Mouse (Mus musculus) embryonic facial prominence, embryonic 15.5 days (tissue): ENCODE measurements around the gene Flt4. TPM values are rescaled to one million over a fixed set of nuclear protein-coding genes. Genes with fewer than 3 reads are reported as not detected.
"Not testable (repeated sequence)": the region's sequence is repeated elsewhere in the genome, so short reads cannot be mapped to it uniquely, and the experiment has no call there.

Experiments
- ATAC-seq: fragments of 200-750 bp; cut with Nextera tagmentation; 2 replicates; pipeline ENCODE4 v1.8.0; 2017; ENCODE audit warnings: low read depth, moderate TSS enrichment; ENCODE audit not compliant: insufficient number of reproducible peaks, low FRiP score, low TSS enrichment
- H3K27ac ChIP-seq: fragments of 300-500 bp; sonication (generic); replicated peaks from 2 replicates; pipeline ENCODE4 v1.5.1; 2015; ENCODE audit warnings: mild to moderate bottlenecking, inconsistent platforms
- H3K27me3 ChIP-seq: fragments of 300-500 bp; sonication (generic); 2 replicates; pipeline ENCODE4 v1.6.1; 2015; ENCODE audit warnings: inconsistent platforms
- H3K36me3 ChIP-seq: fragments of 300-500 bp; sonication (generic); 2 replicates; pipeline ENCODE4 v1.6.1; 2015; ENCODE audit warnings: mild to moderate bottlenecking, inconsistent platforms
- H3K4me1 ChIP-seq: fragments of 300-500 bp; sonication (generic); 2 replicates; pipeline ENCODE4 v1.6.1; 2015; ENCODE audit warnings: inconsistent platforms
- H3K4me2 ChIP-seq: fragments of 300-500 bp; sonication (generic); replicated peaks from 2 replicates; pipeline ENCODE4 v1.6.1; 2015; ENCODE audit warnings: mild to moderate bottlenecking, inconsistent platforms
- H3K4me3 ChIP-seq: fragments of 300-500 bp; sonication (generic); replicated peaks from 2 replicates; pipeline ENCODE4 v1.5.1; 2015; ENCODE audit warnings: mild to moderate bottlenecking, inconsistent platforms
- H3K9ac ChIP-seq: fragments of 300-500 bp; sonication (generic); 2 replicates; pipeline ENCODE4 v1.6.1; 2015; ENCODE audit warnings: inconsistent platforms
- H3K9me3 ChIP-seq: fragments of 300-500 bp; sonication (generic); replicated peaks from 2 replicates; pipeline ENCODE4 v1.6.1; 2016; ENCODE audit warnings: inconsistent platforms
- WGBS: fragments of 180-500 bp; shearing (Covaris S2); methylation state at CpG from one replicate; pipeline ENCODE4 v1.1.7; 2015; 5-methylcytosine and 5-hydroxymethylcytosine counted together
- polyA plus RNA-seq: library from polyadenylated mRNA; unstranded; fragments of >200 nt; fragmentation: Nextera tagmentation; extraction: Ambion mirVana; gene quantifications from 2 replicates; pipeline ENCODE4 v1.2.1, GENCODE M21; 2015

The Flt4 gene
- 5.5 and 5.9 TPM in 2 replicates for polyA plus RNA-seq

DNA sequence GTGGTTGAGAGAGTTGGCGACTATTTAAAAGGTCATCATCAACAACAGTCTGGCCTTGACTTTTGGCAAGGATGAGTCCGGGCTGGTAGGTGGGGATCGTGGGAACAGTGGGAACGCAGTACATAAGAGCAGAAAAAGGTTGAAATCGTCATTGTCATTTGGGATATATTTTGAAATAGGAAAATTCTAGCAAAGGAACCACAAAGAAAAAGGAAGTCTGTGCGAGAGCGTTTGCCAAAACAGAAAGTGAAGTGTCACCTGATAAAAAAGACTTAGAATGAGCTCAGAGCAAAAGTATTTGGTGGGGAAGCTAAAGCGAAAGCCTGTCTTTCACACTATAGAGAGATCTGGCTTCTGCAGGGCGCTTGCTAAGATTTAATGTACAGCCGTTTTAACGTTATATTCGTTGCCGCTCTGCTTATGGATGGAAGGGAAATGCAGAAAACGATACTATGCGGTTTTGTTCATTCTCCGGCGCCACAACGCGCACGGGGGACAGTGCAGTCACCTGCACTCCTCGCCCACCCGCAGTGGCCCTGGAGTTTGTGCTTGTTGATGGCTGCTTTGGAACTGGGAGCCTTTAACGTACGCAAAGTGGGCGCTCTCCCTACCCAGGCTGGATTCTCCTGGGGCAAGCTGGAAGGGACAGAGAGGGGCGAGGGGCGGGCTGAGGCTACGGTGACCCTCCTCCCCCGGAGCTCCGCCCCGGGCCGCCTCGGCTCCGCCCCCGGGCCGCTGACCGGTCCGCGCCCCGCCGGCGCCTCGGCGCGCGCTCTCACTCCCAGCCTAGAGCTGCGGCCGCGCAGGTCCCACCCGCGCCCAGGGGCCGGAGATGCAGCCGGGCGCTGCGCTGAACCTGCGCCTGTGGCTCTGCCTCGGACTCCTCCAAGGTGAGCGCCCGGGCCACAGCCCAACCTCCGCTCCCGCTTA is at the start of gene Flt4:
Flt4 (plus strand) TSS at position 326 of the 930 bp plus-strand sequence.
- peak; percentile 68 for ATAC-seq
- H3K27ac ChIP-seq = not testable (repeated sequence)

DNA sequence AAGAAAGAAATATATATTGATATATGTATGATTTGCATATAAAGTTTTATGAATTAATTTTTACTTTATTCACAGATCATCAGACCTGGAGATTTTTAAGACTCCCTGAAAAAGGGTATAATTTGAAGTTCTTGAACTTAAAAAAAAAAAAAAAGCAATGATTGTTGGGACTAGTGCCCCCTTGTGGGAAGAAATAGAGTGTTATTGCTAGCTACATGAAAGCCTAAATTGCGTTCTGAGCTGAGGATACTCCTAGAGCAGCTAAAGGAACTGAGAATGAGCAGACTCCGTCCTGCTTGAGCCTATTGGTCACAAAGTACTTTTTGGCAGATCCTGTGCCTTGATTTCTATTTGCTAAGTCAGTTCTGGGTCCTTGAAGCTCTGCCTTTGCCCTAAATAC is 34.0 kb upstream of the Flt4 start:
- 29% methylated on average over 2 of the region's 2 CpGs for WGBS
- H3K4me3 ChIP-seq, H3K36me3 ChIP-seq, H3K9me3 ChIP-seq, ATAC-seq, H3K4me2 ChIP-seq, H3K4me1 ChIP-seq, H3K9ac ChIP-seq, H3K27ac ChIP-seq, H3K27me3 ChIP-seq: not testable (repeated sequence)

More for the DNA sequence above, at the start of gene Flt4:
- Histone ChIP-seq H3K4me3 (peak within 1 kb of the TSS; percentile 45), H3K4me2 (peak within 1 kb of the TSS; percentile 73), H3K27me3 (peaks cover 51% of the 10 kb centered on the region)
- 4% methylated on average over 59 of the region's 61 CpGs for WGBS
- H3K9me3 ChIP-seq, H3K36me3 ChIP-seq, H3K9ac ChIP-seq, H3K4me1 ChIP-seq: not testable (repeated sequence)

DNA sequence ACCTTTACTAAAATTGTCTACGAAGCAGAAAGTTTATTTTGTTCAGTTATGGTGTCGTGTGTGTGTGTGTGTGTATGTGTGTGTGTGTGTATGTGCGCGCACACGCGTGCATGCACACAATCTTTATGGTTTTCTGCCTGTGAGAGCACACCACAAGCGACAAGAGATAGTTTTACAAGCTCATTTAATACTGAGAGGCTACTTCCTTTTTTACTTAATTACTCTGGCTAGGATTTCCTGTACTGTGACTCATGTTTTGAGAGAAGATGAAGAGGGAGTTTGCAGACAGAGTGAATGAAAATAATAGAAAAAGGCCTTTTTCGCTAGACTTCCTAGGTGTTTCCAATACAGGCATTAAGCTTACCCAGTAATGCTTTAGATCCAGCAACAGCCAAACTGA is 28.6 kb upstream of the Flt4 start:
- H3K27me3 ChIP-seq, H3K36me3 ChIP-seq, H3K27ac ChIP-seq, H3K9ac ChIP-seq, H3K4me1 ChIP-seq, H3K4me3 ChIP-seq, H3K9me3 ChIP-seq, ATAC-seq, H3K4me2 ChIP-seq: not testable (repeated sequence)
- WGBS = 80% methylated on average over 8 of the region's 8 CpGs

DNA sequence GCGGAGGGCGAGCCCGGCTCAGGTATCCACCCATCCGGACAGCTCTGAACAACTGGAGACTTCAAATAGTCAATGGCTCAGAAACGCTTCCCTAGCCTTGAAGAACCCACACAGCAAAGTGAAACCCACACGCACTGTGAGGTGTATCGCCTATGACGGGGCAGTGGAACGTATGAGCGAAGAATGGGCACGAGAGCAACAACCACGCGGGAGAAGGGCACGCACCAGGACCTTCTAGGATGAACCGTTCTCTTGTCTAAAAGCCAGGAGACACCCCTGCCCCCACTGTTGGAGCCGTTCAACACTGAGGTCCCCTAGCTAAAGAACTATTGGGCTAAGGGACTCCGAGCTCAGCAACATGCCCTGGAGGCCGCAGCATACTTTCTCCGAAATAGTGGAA is 18.9 kb upstream of the Flt4 start:
- Histone ChIP-seq H3K4me1 (no peaks in the 10 kb centered on the region), H3K27ac (no peak overlapping the region), H3K36me3 (no peaks in the 10 kb centered on the region), H3K9ac (no peak overlapping the region), H3K9me3 (no peaks in the 10 kb centered on the region), H3K4me3 (no peak overlapping the region), H3K27me3 (no peaks in the 10 kb centered on the region), H3K4me2 (no peak overlapping the region)
- ATAC-seq = no peak
- WGBS = 88% methylated on average over 19 of the region's 19 CpGs

DNA sequence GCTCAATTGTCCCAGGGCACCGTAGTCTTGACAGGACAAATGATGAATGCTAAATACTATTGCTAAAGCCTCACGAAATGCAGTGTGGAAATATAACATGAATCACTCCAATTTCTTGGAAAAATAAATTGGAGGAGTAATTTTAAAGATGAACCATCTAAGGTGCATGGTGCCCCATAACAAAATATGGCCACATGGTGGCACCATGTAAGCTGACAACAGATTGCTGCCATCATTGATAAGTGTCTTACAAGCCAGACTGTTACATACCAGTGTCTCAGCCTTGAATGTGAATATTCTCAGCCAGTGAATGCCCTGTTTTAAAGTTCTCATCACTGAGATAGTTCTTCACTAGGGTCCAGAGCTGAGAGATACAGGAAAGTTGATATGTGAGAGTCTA is 11.9 kb upstream of the Flt4 start:
- H3K4me3 ChIP-seq, ATAC-seq, H3K4me1 ChIP-seq, H3K4me2 ChIP-seq, H3K27ac ChIP-seq, H3K36me3 ChIP-seq, H3K9ac ChIP-seq, H3K9me3 ChIP-seq, H3K27me3 ChIP-seq: not testable (repeated sequence)
- 75% methylated on average over 2 of the region's 2 CpGs for WGBS

DNA sequence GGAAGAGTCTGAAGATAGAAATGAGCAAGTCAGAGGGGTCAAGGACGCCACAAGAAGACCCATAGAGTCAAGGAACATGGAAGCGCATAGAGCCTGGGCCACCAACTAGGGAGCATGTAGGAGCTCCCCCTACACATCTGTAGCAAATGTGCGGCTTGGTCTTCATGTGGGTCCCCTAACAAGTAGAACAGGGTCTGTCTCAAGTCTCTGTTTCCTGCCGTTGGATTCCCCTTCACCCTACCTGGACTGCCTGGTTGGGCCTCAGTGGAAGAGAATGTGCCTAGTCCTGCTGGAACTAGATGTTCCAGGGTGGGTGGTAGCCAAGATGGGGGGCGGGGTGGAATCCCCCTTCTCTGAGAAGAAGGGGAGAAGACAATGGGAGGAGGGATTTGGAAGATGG is 757 bp upstream of the Flt4 start:
- 79% methylated on average over 5 of the region's 5 CpGs for WGBS
- H3K36me3 ChIP-seq, H3K4me1 ChIP-seq, H3K9me3 ChIP-seq, ATAC-seq, H3K27ac ChIP-seq, H3K4me2 ChIP-seq, H3K9ac ChIP-seq, H3K4me3 ChIP-seq: not testable (repeated sequence)
- peaks cover 42% of the 10 kb centered on the region for H3K27me3 ChIP-seq

DNA sequence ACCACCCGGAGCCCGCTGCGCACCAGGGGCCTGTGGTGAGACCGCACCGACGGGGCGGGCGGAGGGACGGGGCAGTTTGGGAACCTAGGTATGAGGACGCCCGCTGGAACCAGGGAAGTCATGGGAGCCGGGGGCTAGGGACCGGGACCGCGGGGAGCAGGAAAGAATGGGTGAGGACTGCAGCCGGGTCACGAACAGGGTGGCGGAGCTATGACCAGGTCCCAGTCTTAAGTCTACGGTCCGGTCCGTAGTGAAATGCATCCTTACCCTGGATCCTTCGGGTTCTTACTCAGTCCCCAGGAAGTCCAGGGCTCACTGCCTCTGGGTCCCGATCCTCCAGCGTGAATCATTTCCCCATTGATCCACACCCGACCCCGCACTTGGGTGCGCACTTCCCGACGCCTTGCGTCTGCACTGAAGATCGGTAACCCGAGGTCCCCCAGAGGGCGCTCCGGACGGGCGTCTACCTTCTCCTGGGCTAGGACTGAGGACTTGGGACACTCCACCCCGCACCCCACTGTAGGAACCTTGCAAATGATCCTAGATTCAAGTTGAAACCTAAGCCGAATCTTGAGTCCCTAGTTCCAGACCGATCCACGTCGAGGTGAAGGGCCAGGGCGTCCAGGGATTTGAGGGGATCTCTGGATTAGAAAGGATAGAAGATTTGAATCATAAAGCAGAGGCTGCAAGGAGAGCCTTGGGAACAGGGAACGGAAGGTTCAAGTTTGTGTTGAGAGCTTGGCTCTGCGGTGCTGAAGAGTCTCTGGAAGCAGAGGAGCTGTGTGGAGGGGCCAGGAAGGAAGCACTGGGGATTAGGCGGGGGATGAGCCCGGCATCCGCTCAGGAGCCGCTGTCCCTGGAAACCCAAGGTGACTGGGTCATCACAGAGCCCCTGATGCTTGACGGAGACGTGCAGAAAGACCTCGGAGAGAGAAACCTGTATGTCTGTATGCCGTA is 1.1 kb downstream of the Flt4 start:
- peaks cover 60% of the 10 kb centered on the region for H3K27me3 ChIP-seq
- not testable (repeated sequence) for H3K27ac ChIP-seq, H3K4me1 ChIP-seq, H3K9ac ChIP-seq, H3K9me3 ChIP-seq, H3K36me3 ChIP-seq, ATAC-seq
- peak overlapping the region; percentile 45 for H3K4me3 ChIP-seq
- H3K4me2 ChIP-seq = peak overlapping the region; percentile 73
- 2% methylated on average over 52 of the region's 52 CpGs for whole genome bisulfite sequencing

DNA sequence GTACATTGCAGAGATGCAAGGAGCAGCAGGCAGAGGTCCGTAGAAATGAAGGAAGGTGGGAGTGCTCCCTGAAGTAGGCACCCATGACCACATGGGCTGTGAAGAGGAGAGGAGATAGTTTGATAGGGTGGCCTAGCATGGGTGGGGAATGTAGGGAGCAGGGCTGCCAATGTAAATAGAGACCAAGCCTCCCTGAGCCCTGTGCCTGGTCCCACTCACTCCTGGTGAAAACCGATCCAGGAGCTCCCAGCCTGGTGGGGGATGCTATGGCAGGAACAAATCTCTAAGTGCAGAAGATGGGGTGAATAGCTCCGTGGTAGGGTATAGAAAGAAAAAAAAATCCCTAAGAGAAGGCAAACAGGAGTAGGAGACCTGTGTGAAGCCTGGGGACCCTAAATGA is 2.3 kb downstream of the Flt4 start:
- H3K4me2 ChIP-seq, H3K36me3 ChIP-seq, H3K4me3 ChIP-seq, H3K27ac ChIP-seq, H3K4me1 ChIP-seq, ATAC-seq, H3K9me3 ChIP-seq, H3K9ac ChIP-seq: not testable (repeated sequence)
- 24% methylated on average over 3 of the region's 3 CpGs for WGBS
- peaks cover 64% of the 10 kb centered on the region for H3K27me3 ChIP-seq

DNA sequence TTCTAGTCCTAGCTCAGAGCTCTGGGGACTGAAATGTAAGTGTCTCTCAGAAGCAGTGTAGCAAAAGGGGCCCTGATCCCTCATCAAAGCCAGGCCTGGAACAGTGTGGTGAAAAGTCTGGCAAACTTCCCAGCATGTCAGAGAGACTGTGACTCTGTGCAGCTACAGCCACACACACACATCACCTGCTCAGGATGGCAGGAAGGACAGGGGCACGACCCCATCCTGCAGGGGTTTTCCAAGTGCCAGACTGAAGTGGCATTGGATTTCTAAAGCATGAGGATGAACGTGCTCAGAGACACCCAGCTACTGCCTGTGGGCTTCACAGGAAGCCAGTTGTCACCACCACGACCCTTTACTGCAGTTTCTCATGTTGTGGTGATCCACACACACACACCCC is 3.1 kb downstream of the Flt4 start:
- H3K9me3 ChIP-seq = no peaks in the 10 kb centered on the region
- peaks cover 6% of the 10 kb centered on the region for H3K4me1 ChIP-seq
- H3K27ac ChIP-seq = no peak overlapping the region
- H3K9ac ChIP-seq = no peak overlapping the region
- no peak overlapping the region for H3K4me3 ChIP-seq
- H3K27me3 ChIP-seq = peaks cover 65% of the 10 kb centered on the region
- no peaks in the 10 kb centered on the region for H3K36me3 ChIP-seq
- H3K4me2 ChIP-seq = no peak overlapping the region
- no peak for ATAC-seq
- 37% methylated on average over 3 of the region's 3 CpGs for WGBS

DNA sequence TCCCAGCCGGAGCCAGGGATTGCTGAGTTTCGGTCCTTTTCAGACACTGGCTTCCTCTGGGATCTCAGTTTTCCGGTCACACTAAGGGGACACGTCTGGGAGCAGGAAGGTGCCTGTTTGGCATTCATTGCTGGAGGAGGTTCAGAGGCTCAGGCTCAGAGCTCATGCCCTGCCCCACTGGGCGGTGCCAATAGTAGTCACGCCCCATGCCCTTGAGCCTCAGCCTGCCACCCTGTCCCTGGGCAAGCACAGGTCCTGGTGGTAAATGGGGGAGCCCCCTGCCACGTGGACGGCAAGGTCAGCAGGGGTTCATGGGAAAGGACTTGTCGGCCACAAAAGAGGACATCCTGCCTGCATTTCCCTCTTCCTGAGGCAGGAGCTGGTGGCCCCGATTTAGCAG is 4.3 kb downstream of the Flt4 start:
- no peak overlapping the region for H3K4me2 ChIP-seq
- WGBS = 6% methylated on average over 10 of the region's 10 CpGs
- no peak overlapping the region for H3K4me3 ChIP-seq
- peaks cover 59% of the 10 kb centered on the region for H3K27me3 ChIP-seq
- H3K4me1 ChIP-seq = peaks cover 6% of the 10 kb centered on the region
- ATAC-seq = no peak
- no peaks in the 10 kb centered on the region for H3K9me3 ChIP-seq
- no peaks in the 10 kb centered on the region for H3K36me3 ChIP-seq
- H3K27ac ChIP-seq = no peak overlapping the region
- H3K9ac ChIP-seq = no peak overlapping the region
